Mouse (Mus musculus) mouse trophoblast stem cell (cell line): Measurements from ENCODE around the gene Aqp2.

Source experiments
- in situ Hi-C, 2 experiments: fragments of 300-500 bp; cut with MseI, MboI; formaldehyde crosslinking; loops; 2 replicates in 1 of 2; 3 replicates in 1 of 2; pipeline ENCODE4 v1.15.1; 2025

Aqp2 gene

GRCm38 (mm10) chr15:99590429-99591084, 11.7 kb downstream of the Aqp2 start, which contains the start of gene Aqp5:
Gene Aqp5, plus strand, starts transcription at chr15:99590782.
- in situ Hi-C loops = loop anchor here (5.0 kb wide), 2 partner anchors 77 to 93 kb away; no protein-coding TSS in a partner anchor

GRCm38 (mm10) chr15:99592177-99592576, 13.3 kb downstream of the Aqp2 start:
- in situ Hi-C loops = loop anchor here (5.0 kb wide), 2 partner anchors 75 to 95 kb away; no protein-coding TSS in a partner anchor

- in situ Hi-C loops = loop anchor here (5.0 kb wide), 2 partner anchors 74 to 96 kb away; no protein-coding TSS in a partner anchor
Measured at GRCm38 (mm10) chr15:99592877-99593276, 14.0 kb downstream of the Aqp2 start.

GRCm38 (mm10) chr15:99594951-99595350, 16.1 kb downstream of the Aqp2 start:
- in situ Hi-C loops = loop anchor here (5.0 kb wide), 2 partner anchors 72 to 98 kb away; no protein-coding TSS in a partner anchor

GRCm38 (mm10) chr15:99596056-99596687, 17.3 kb downstream of the Aqp2 start:
- in situ Hi-C loops = loop anchor here in 1 of 2 experiments (5.0 kb wide), 1 partner anchor 71 kb away; no protein-coding TSS in a partner anchor

GRCm38 (mm10) chr15:99596841-99597240, 18.0 kb downstream of the Aqp2 start:
- in situ Hi-C loops = loop anchor here in 1 of 2 experiments (5.0 kb wide), 1 partner anchor 70 kb away; no protein-coding TSS in a partner anchor

- in situ Hi-C loops = loop anchor here in 1 of 2 experiments (5.0 kb wide), 1 partner anchor 70 kb away; no protein-coding TSS in a partner anchor
Measured at GRCm38 (mm10) chr15:99597596-99597995, 18.7 kb downstream of the Aqp2 start.

- in situ Hi-C loops = loop anchor here in 1 of 2 experiments (5.0 kb wide), 1 partner anchor 68 kb away; no protein-coding TSS in a partner anchor
Measured at GRCm38 (mm10) chr15:99599245-99600070, 20.6 kb downstream of the Aqp2 start.

GRCm38 (mm10) chr15:99600986-99601822, 22.3 kb downstream of the Aqp2 start, which contains the start of gene Aqp6:
Gene Aqp6, plus strand, starts transcription at chr15:99601400.
- in situ Hi-C loops = no loop called here

GRCm38 (mm10) chr15:99601823-99602120, 22.9 kb downstream of the Aqp2 start:
- in situ Hi-C loops = no loop called here

GRCm38 (mm10) chr15:99602206-99602820, 23.5 kb downstream of the Aqp2 start:
- in situ Hi-C loops = no loop called here

GRCm38 (mm10) chr15:99603216-99603615, 24.4 kb downstream of the Aqp2 start:
- in situ Hi-C loops = no loop called here

- in situ Hi-C loops = no loop called here
Measured at GRCm38 (mm10) chr15:99605595-99605994, 26.7 kb downstream of the Aqp2 start.

GRCm38 (mm10) chr15:99606515-99606914, 27.7 kb downstream of the Aqp2 start:
- in situ Hi-C loops = no loop called here

- in situ Hi-C loops = no loop called here
Measured at GRCm38 (mm10) chr15:99607388-99608113, 28.7 kb downstream of the Aqp2 start.

GRCm38 (mm10) chr15:99608382-99609125, 29.7 kb downstream of the Aqp2 start:
- in situ Hi-C loops = no loop called here

- in situ Hi-C loops = no loop called here
Measured at GRCm38 (mm10) chr15:99611563-99611962, 32.7 kb downstream of the Aqp2 start.

GRCm38 (mm10) chr15:99614273-99614672, 35.4 kb downstream of the Aqp2 start:
- in situ Hi-C loops = no loop called here

GRCm38 (mm10) chr15:99614753-99615152, 35.9 kb downstream of the Aqp2 start:
- in situ Hi-C loops = no loop called here
